Mouse (Mus musculus) cerebellum, postnatal 14 days (tissue): ENCODE data around the gene Lin52.
A peak's percentile ranks its signal among the peaks of the same experiment; 100 is the strongest.

Experiments used
- DNase-seq, 2 experiments: peaks; one replicate each; pipeline ENCODE4 v3.0.0; 2021; ENCODE audit warnings: mixed read lengths in 2 of 2

Lin52 gene

GRCm38 (mm10) chr12:84541391-84541958 lies 90.3 kb downstream of the Lin52 start:
- no peak for DNase-seq

- DNase-seq: peak; percentile 82 to 83
Observed at GRCm38 (mm10) chr12:84546028-84546427, 94.8 kb downstream of the Lin52 start.

- peak in 1 of 2 experiments; percentile 7 for DNase-seq
Observed at GRCm38 (mm10) chr12:84546577-84547085, 95.4 kb downstream of the Lin52 start.

GRCm38 (mm10) chr12:84548251-84548650 lies 97.0 kb downstream of the Lin52 start:
- no peak for DNase-seq

GRCm38 (mm10) chr12:84555218-84555617 lies 104.0 kb downstream of the Lin52 start:
- DNase-seq: no peak

GRCm38 (mm10) chr12:84562558-84562957 lies 111.3 kb downstream of the Lin52 start:
- DNase-seq: no peak

- DNase-seq: no peak
Observed at GRCm38 (mm10) chr12:84567576-84567975, 116.4 kb downstream of the Lin52 start.

GRCm38 (mm10) chr12:84569336-84569970 lies 118.2 kb downstream of the Lin52 start, which contains the start of gene Vsx2:
TSS of gene Vsx2 (plus strand) at chr12:84569762.
- peak in 1 of 2 experiments; percentile 11 for DNase-seq

GRCm38 (mm10) chr12:84569976-84570693 lies 118.9 kb downstream of the Lin52 start:
- peak in 1 of 2 experiments; percentile 11 for DNase-seq

GRCm38 (mm10) chr12:84570694-84571415 lies 119.6 kb downstream of the Lin52 start:
- DNase-seq: peak; percentile 24 to 36

GRCm38 (mm10) chr12:84571466-84572340 lies 120.5 kb downstream of the Lin52 start:
- DNase-seq: peak in 1 of 2 experiments; percentile 31

GRCm38 (mm10) chr12:84572341-84572720 lies 121.1 kb downstream of the Lin52 start:
- no peak for DNase-seq

- DNase-seq: no peak
Observed at GRCm38 (mm10) chr12:84573094-84573493, 121.9 kb downstream of the Lin52 start.

- DNase-seq: no peak
Observed at GRCm38 (mm10) chr12:84577768-84578439, 126.7 kb downstream of the Lin52 start.

GRCm38 (mm10) chr12:84578440-84578770 lies 127.2 kb downstream of the Lin52 start:
- DNase-seq: no peak

- DNase-seq: no peak
Observed at GRCm38 (mm10) chr12:84581285-84581684, 130.1 kb downstream of the Lin52 start.

GRCm38 (mm10) chr12:84589825-84590761 lies 138.9 kb downstream of the Lin52 start:
- peak; percentile 99 to 100 for DNase-seq
